ENCODE assay signal across 24 mouse cellular contexts in genomic region chr11:52260878-52261277, GRCm38 (mm10). TPM values are rescaled to one million over a fixed set of nuclear protein-coding genes. Genes with fewer than 3 reads are reported as not detected.
DNase-seq lines count a peak whose midpoint lies in the region; ATAC-seq and TF ChIP-seq lines count a peak whose summit lies in the region.
"Had no signal": no experiment of that assay in that cellular context is flagged by ENCODE, and none has a peak within 500 bp of the region (broad histone marks: within the 10 kb centered on the region; RNA-seq: fewer than 3 reads in every experiment).

No protein-coding gene starts in this region.

- H3K9ac ChIP-seq in forebrain, embryonic 14.5 days (ENCODE audit: low read length), result no peak overlapping the region
- H3K9ac ChIP-seq in forebrain, embryonic 15.5 days (replicated peaks), result no peak overlapping the region
- H3K9ac ChIP-seq: forebrain, postnatal 0 days; hindbrain, embryonic 14.5 days; liver, embryonic 14.5 days; stomach, embryonic 15.5 days had no signal

- no peak for ATAC-seq in forebrain, embryonic 14.5 days
- ATAC-seq in forebrain, embryonic 15.5 days (replicated peaks), result no peak
- ATAC-seq: forebrain, postnatal 0 days; lung, postnatal 0 days had no signal

- no peak overlapping the region for H3K4me2 ChIP-seq in forebrain, embryonic 14.5 days (ENCODE audit: low read length)
- no peak overlapping the region for H3K4me2 ChIP-seq in forebrain, embryonic 15.5 days (replicated peaks)
- H3K4me2 ChIP-seq: hindbrain, embryonic 14.5 days; stomach, embryonic 15.5 days had no signal

- WGBS in forebrain, embryonic 14.5 days, result 58% methylated on average over 4 of the region's 4 CpGs
- WGBS in forebrain, embryonic 15.5 days, result 56% methylated on average over 4 of the region's 4 CpGs

- no peak overlapping the region for H3K27ac ChIP-seq in forebrain, embryonic 14.5 days (ENCODE audit: low read depth, low read length)
- H3K27ac ChIP-seq in forebrain, embryonic 15.5 days (replicated peaks), result no peak overlapping the region
- H3K27ac ChIP-seq: hindbrain, embryonic 14.5 days; liver, embryonic 14.5 days; stomach, embryonic 15.5 days had no signal

- H3K36me3 ChIP-seq in E14TG2a.4 (ENCODE audit: insufficient read depth, low read length), result peaks cover 84% of the 10 kb centered on the region
- H3K36me3 ChIP-seq in forebrain, embryonic 14.5 days (ENCODE audit: control insufficient read depth, insufficient read depth, low read length), result no peaks in the 10 kb centered on the region
- no peaks in the 10 kb centered on the region for H3K36me3 ChIP-seq in forebrain, embryonic 15.5 days
- H3K36me3 ChIP-seq: stomach, embryonic 15.5 days had no signal

- H3K4me3 ChIP-seq in E14TG2a.4 (replicated peaks; ENCODE audit: low read length), result 0 out of 2 replicates have a peak overlapping the region, but pooled peaks have one; percentile 13
- no peak overlapping the region for H3K4me3 ChIP-seq in forebrain, embryonic 14.5 days (ENCODE audit: low read depth, low read length)
- H3K4me3 ChIP-seq in forebrain, embryonic 15.5 days, result no peak overlapping the region
- H3K4me3 ChIP-seq: stomach, embryonic 15.5 days had no signal

- peaks cover 78% of the 10 kb centered on the region for H3K4me1 ChIP-seq in E14TG2a.4 (replicated peaks; ENCODE audit: low read depth, low read length)
- no peaks in the 10 kb centered on the region for H3K4me1 ChIP-seq in forebrain, embryonic 14.5 days (ENCODE audit: control insufficient read depth, insufficient read depth, low read length)
- no peaks in the 10 kb centered on the region for H3K4me1 ChIP-seq in forebrain, embryonic 15.5 days

- peak; percentile 39 for DNase-seq in adrenal gland, postnatal 10 days
- no peak for DNase-seq in adrenal gland, postnatal 4 days (ENCODE audit: low spot score in 2 of 2)
- DNase-seq in 3134 (ENCODE audit: extremely low read depth, insufficient read length, low spot score), result peak; percentile 55
- peak; percentile 94 for DNase-seq in fibroblast of lung, adult 2 months (ENCODE audit: low read depth)
- no peak for DNase-seq in forebrain, embryonic 14.5 days (ENCODE audit: low spot score)
- DNase-seq in embryo, embryonic 10 days (ENCODE audit: low spot score), result no peak
- DNase-seq: cerebellum, adult 9-10 months; embryo, embryonic 11 days; forebrain, postnatal 0 days; gastrocnemius, postnatal 10 days; kidney, adult 18-20 months; kidney, postnatal 36 days; left cerebral cortex, postnatal 4 days; spleen, adult 18-20 months had no signal

- no peak for TF ChIP-seq CTCF in E14TG2a.4 (conservative IDR thresholded peaks at IDR 0.05; ENCODE audit: low read length)

- no peaks in the 10 kb centered on the region for H3K27me3 ChIP-seq in E14TG2a.4 (ENCODE audit: insufficient read depth, low read length)
- H3K27me3 ChIP-seq in forebrain, embryonic 14.5 days (replicated peaks; ENCODE audit: control insufficient read depth, insufficient read depth, low read length), result no peaks in the 10 kb centered on the region
- no peaks in the 10 kb centered on the region for H3K27me3 ChIP-seq in forebrain, embryonic 15.5 days
- H3K27me3 ChIP-seq: stomach, embryonic 15.5 days had no signal

- H3K9me3 ChIP-seq in E14TG2a.4 (ENCODE audit: low read length), result no peaks in the 10 kb centered on the region
- H3K9me3 ChIP-seq in forebrain, embryonic 14.5 days (replicated peaks; ENCODE audit: control insufficient read depth, low read length), result no peaks in the 10 kb centered on the region
- no peaks in the 10 kb centered on the region for H3K9me3 ChIP-seq in forebrain, embryonic 15.5 days
- H3K9me3 ChIP-seq: stomach, embryonic 15.5 days had no signal

RNA-seq across cellular contexts. Expression of gene Tcf7, which starts 21.9 kb away (rescaled TPM):
- total RNA-seq in adrenal gland, postnatal 10 days (2021), result 10 to 100 TPM; 41.7 to 42.2 TPM
- total RNA-seq in adrenal gland, postnatal 4 days (2021), result 10 to 100 TPM; 66.8 to 71.8 TPM
- 2.6 and 4.0 TPM in 2 replicates for polyA plus RNA-seq in forebrain, embryonic 14.5 days (2014; fragmentation: Nextera tagmentation; extraction: Ambion mirVana)
- polyA plus RNA-seq in forebrain, embryonic 15.5 days (2015; fragmentation: Nextera tagmentation; extraction: Ambion mirVana), result 3.4 and 4.2 TPM in 2 replicates

RNA-seq across cellular contexts. Expression of gene Skp1a, which starts 29.1 kb away (rescaled TPM):
- 100 to 1,000 TPM; 309 to 323 TPM for total RNA-seq in adrenal gland, postnatal 10 days (2021)
- 100 to 1,000 TPM; 362 to 376 TPM for total RNA-seq in adrenal gland, postnatal 4 days (2021)
- 1,258 and 1,335 TPM in 2 replicates for polyA plus RNA-seq in forebrain, embryonic 14.5 days (2014; fragmentation: Nextera tagmentation; extraction: Ambion mirVana)
- 1,081 and 1,145 TPM in 2 replicates for polyA plus RNA-seq in forebrain, embryonic 15.5 days (2015; fragmentation: Nextera tagmentation; extraction: Ambion mirVana)

RNA-seq across cellular contexts. Expression of gene Olfr1371, which starts 47.1 kb away (rescaled TPM):
- total RNA-seq in adrenal gland, postnatal 10 days (2021), result not detected
- not detected for total RNA-seq in adrenal gland, postnatal 4 days (2021)
- not detected in 2 replicates for polyA plus RNA-seq in forebrain, embryonic 14.5 days (2014; fragmentation: Nextera tagmentation; extraction: Ambion mirVana)
- not detected in 2 replicates for polyA plus RNA-seq in forebrain, embryonic 15.5 days (2015; fragmentation: Nextera tagmentation; extraction: Ambion mirVana)
- total RNA-seq: forebrain, postnatal 0 days; gastrocnemius, postnatal 10 days; heart, adult 8-10 months; layer of hippocampus, postnatal 14 days; left cerebral cortex, postnatal 4 days; megakaryocyte-erythroid progenitor cell, adult 5-6 weeks had no signal
- polyA plus RNA-seq: forebrain, postnatal 0 days; heart, postnatal 0 days; hindbrain, embryonic 14.5 days; liver, embryonic 14.5 days; lung, postnatal 0 days; stomach, embryonic 15.5 days had no signal

Comparison
In these comparisons a context has a peak if more than half of its experiments do, and no peak if none do; other contexts are left out.
1. DNase-seq: peak in adrenal gland, postnatal 10 days (single experiment), 3134 (single experiment) and fibroblast of lung, adult 2 months (single experiment); none in adrenal gland, postnatal 4 days (0 of 2), forebrain, embryonic 14.5 days (single experiment) and embryo, embryonic 10 days (single experiment).